In the genomic region with DNA sequence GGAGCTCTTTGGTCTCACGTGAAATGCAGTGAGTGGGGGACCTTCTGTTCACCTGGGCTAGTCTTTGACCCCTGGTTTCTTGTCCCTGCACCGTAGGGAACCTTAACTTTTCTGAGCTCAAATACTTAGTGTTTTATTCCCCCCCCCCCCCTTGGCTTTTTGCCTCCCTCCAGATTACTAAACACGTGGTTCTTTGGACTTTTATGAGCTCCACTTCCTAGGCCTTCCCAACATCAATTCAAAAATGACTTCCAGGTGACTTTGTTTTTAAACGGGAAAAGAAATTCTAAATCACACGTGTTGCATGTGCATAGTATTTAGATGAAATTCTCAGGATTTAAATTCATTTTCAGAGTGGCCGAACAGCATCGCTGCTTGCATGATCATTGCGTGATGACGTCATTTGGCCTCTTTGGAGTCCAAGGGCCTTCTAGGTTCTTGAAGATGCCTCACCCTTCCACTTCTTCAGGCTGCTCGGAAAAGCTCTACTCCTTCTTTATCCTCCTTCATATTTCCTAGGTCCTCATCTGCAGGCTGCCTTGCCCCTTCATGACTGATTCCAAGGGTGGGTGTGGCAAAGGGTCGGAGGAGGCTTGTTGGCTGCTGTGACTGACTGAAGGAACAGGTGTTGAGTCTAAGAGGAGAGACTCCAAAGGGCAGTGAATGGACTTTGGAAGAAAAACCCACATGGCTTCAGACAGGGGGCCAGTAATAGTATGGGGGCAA, we compare ENCODE assay signal across 7 mouse cellular contexts. TPM values are rescaled to one million over a fixed set of nuclear protein-coding genes. Genes with fewer than 3 reads are reported as not detected.
DNase-seq lines count a peak whose midpoint lies in the region; ATAC-seq and TF ChIP-seq lines count a peak whose summit lies in the region.

No protein-coding gene starts in this region.

- peak overlapping the region; percentile 95 for H3K4me2 ChIP-seq in neural tube, embryonic 11.5 days (ENCODE audit: low read depth)
- H3K4me2 ChIP-seq in liver, embryonic 14.5 days (ENCODE audit: low read depth) = peak overlapping the region; percentile 56

- no peaks in the 10 kb centered on the region for H3K4me1 ChIP-seq in neural tube, embryonic 11.5 days (ENCODE audit: control insufficient read depth, insufficient read depth, low read length)
- no peaks in the 10 kb centered on the region for H3K4me1 ChIP-seq in liver, embryonic 14.5 days (replicated peaks; ENCODE audit: control insufficient read depth in 2 of 2, insufficient read depth in 2 of 2, low read length in 1 of 2)

- TF ChIP-seq CTCF in liver, embryonic 14.5 days (IDR thresholded peaks at IDR 0.05; ENCODE audit: low read depth) = no peak

- H3K36me3 ChIP-seq in neural tube, embryonic 11.5 days (ENCODE audit: control insufficient read depth, insufficient read depth, low read length) = no peaks in the 10 kb centered on the region
- no peaks in the 10 kb centered on the region for H3K36me3 ChIP-seq in liver, embryonic 14.5 days (replicated peaks; ENCODE audit: control insufficient read depth, insufficient read depth, low read depth)

- ATAC-seq in neural tube, embryonic 11.5 days (ENCODE audit: insufficient read depth, low FRiP score, low TSS enrichment) = 0 out of 2 replicates have a peak, but pooled peaks have one; percentile 21
- ATAC-seq in liver, embryonic 14.5 days (ENCODE audit: insufficient read depth) = no peak
- no peak for ATAC-seq in cerebellum, adult (ENCODE audit: insufficient number of reproducible peaks, low FRiP score, low TSS enrichment)

- H3K27me3 ChIP-seq in neural tube, embryonic 11.5 days (ENCODE audit: control insufficient read depth, insufficient read depth, low read length) = peaks cover 4% of the 10 kb centered on the region; the same call in 1 of the 2 replicates
- H3K27me3 ChIP-seq in liver, embryonic 14.5 days (ENCODE audit: control insufficient read depth, insufficient read depth, low read length) = peaks cover 23% of the 10 kb centered on the region

- H3K9ac ChIP-seq in neural tube, embryonic 11.5 days (ENCODE audit: low read length) = peak overlapping the region; percentile 77; the same call in 1 of the 2 replicates
- H3K9ac ChIP-seq in liver, embryonic 14.5 days (replicated peaks) = no peak overlapping the region

- DNase-seq in neural tube, embryonic 11.5 days (ENCODE audit: low spot score) = no peak
- no peak for DNase-seq in neural tube, embryonic 10.5 days (ENCODE audit: extremely low spot score, low spot score)
- peak; percentile 27 for DNase-seq in forelimb bud, embryonic 11.5 days (ENCODE audit: low read depth, low spot score)
- DNase-seq in liver, embryonic 14.5 days (ENCODE audit: low read depth in 3 of 3, low spot score in 3 of 3) = no peak
- DNase-seq in left cerebral cortex, adult 18-20 months (ENCODE audit: low spot score in 2 of 2) = no peak
- no peak for DNase-seq in frontal cortex, adult 2 months (ENCODE audit: extremely low spot score in 1 of 2, low spot score in 1 of 2)

- peak overlapping the region; percentile 65 for H3K4me3 ChIP-seq in neural tube, embryonic 11.5 days (ENCODE audit: low read depth, low read length)
- peak overlapping the region; percentile 34 to 40; a peak in 2 of 4 replicates for H3K4me3 ChIP-seq in liver, embryonic 14.5 days (ENCODE audit: insufficient read depth in 1 of 2, low read depth in 2 of 2, low read length in 2 of 2)

- TF ChIP-seq EP300 in liver, embryonic 14.5 days (IDR thresholded peaks at IDR 0.05; ENCODE audit: low read depth) = no peak

- H3K27ac ChIP-seq in neural tube, embryonic 11.5 days (ENCODE audit: low read depth, low read length) = no peak overlapping the region
- no peak overlapping the region for H3K27ac ChIP-seq in liver, embryonic 14.5 days

- 64% methylated on average over 11 of the region's 11 CpGs for WGBS in neural tube, embryonic 11.5 days
- WGBS in liver, embryonic 14.5 days (ENCODE audit: insufficient replicate concordance) = 55% methylated on average over 11 of the region's 11 CpGs

- no peaks in the 10 kb centered on the region for H3K9me3 ChIP-seq in neural tube, embryonic 11.5 days (ENCODE audit: control insufficient read depth, low read length)
- no peaks in the 10 kb centered on the region for H3K9me3 ChIP-seq in liver, embryonic 14.5 days (ENCODE audit: control insufficient read depth, low read length)

RNA-seq across cellular contexts. Expression of a gene that starts 0.9 kb away (rescaled TPM):
- 2.1 and 2.9 TPM in 2 replicates for polyA plus RNA-seq in neural tube, embryonic 11.5 days (2014; fragmentation: Nextera tagmentation; extraction: Ambion mirVana)
- polyA plus RNA-seq in liver, embryonic 14.5 days (2012; rRNA removed) = 0.20 and 0.24 TPM in 2 replicates
- 0.08 and 0.10 TPM in 2 replicates for polyA plus RNA-seq in liver, embryonic 14.5 days (2014; fragmentation: Nextera tagmentation; extraction: Ambion mirVana)
- total RNA-seq in left cerebral cortex, adult 18-20 months (2021) = 1 to 10 TPM; 1.4 TPM
- 1.6 and 1.8 TPM in 2 replicates for polyA plus RNA-seq in frontal cortex, adult 2 months (2012; rRNA removed)
